Mouse (Mus musculus): Measurements from ENCODE around the gene Cd68.
"Not testable (repeated sequence)": the region's sequence is repeated elsewhere in the genome, so short reads cannot be mapped to it uniquely, and the experiment has no call there.

Gene Cd68

DNA sequence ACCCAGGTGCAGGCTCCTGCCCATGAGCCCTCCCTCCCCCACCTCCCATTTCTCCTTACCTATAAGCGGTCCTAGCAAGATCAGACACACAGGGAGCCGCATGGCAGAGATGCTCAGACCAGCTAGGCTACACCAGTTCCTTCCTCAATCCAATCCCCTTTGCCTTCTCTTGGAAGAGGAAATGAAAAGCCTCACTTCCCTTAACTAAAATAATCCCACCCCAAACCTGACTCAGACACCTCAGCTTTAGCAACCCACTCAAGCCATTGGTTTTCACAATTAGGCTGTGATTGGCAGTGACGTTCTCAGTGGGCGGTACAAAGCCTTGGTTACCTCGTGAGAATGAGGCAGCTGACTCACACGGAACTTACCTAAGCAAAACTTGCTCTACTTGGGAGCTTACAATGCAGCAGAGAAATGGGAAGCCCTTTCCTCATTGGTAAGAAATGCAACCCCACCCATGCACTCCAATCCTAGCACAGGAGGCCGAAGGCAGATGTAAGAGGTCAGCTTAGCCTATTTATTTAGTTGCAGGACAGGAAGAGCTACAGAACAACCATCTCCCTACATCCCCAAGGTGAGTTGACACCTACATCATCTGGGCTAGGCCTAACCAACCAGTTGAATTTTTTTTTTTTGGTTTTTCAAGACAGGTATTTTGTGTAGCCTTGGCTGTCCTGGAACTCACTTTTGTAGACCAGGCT, at the start of gene Cd68:
TSS of gene Cd68 (minus strand) at position 193 of the 704 bp plus-strand sequence.
- DNase-seq (ENCODE audit: low read depth, low spot score): no peak

- no peak for DNase-seq (ENCODE audit: low read depth, low spot score)
These were observed 49.5 kb upstream of the Cd68 start for GRCm38 (mm10) chr11:69715482-69715881.

- DNase-seq (ENCODE audit: low read depth, low spot score): no peak
These were observed 48.8 kb upstream of the Cd68 start for GRCm38 (mm10) chr11:69714636-69715329.

- DNase-seq (ENCODE audit: low read depth, low spot score): no peak
These were observed 47.2 kb upstream of the Cd68 start for GRCm38 (mm10) chr11:69712954-69713672.

DNA sequence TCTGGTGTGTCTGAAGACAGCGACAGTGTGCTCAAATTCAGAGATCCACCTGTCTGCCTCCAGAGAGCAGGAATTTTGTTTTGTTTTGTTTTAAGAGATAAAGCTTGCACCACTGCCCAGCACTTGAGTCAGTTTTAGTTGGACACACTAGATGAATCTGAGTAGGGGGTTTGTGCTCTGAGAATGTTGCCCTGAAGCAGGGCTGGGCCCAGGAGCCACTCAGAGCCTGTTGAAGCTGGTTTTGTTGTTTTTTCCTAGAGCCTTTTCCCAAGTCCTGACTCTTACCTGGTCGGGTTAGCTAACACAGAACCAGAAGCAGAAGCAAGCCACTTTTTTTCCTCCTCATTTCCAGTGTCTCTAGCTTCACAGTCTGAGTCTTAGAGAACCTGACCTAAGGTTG, 45.1 kb upstream of the Cd68 start:
- DNase-seq (ENCODE audit: low read depth, low spot score): no peak

GRCm38 (mm10) chr11:69710470-69710869, 44.5 kb upstream of the Cd68 start:
- DNase-seq (ENCODE audit: low read depth, low spot score): no peak

DNA sequence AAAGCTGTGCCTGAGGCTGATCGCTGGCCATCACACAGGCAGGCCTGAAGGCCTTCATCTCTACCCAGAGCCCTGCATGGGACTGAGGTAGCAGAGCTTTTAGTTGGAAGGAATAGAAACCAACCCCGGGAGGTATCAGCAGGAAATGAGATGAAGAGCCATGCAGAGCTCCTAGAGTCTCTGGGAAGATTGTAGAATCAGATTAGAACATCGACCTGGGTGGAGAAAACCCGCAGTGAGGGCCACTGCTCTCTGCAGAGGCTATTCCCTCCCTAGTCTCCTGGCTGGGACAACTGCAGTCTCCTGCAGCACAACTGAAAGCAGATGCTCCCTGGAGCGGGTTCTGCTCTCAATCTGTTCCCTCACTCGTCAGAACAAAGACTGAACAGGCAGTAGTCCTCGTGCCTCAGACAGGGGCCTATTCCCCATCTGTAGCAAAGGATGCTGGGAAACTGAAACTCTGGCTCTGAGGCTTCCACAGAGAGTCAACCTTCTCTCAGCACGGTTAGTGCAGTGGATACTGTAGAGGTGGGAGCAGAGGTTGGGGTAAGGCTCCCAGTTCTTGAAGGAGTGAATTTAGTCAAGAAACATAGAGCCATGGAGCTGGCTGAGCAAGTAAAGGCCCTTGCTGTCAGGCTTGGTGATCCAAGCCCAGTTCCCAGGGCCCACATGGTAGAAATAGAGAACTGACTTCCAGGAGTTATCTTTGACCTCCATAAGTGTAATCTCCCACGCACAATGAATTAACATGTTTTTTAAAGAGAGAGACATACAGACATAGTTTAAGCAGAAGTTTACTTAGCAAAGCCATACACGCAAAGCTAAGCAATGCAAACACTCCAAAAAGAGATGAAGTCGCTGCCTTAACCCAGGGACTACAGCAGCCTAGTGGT, 43.8 kb upstream of the Cd68 start:
- no peak for DNase-seq (ENCODE audit: low read depth, low spot score)

- no peak for DNase-seq (ENCODE audit: low read depth, low spot score)
These were observed 42.8 kb upstream of the Cd68 start for GRCm38 (mm10) chr11:69708614-69709265.

DNA sequence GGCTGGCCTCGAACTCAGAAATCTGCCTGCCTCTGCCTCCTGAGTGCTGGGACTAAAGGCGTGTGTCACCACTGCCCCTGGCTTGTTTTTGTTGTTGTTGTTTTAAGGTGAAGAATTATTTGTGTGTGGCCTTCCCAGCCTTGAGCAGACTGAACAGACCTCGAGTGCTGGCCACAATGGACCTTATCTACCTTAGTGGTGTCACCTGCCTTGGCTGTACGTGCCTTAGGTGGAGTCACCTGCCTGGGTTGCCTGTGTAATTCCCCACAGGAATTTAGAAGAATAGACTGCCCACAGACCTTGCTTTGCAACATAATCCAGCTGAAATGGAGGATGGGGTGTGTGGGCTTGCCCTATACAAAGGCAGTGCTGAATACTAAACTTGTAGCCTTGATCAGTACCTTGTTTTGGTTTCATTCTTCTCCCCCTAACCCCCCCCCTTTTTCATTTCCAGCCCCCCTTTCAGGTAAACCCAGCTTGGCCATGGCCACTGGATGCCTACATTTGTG, 42.0 kb upstream of the Cd68 start:
- DNase-seq (ENCODE audit: low read depth, low spot score): no peak

GRCm38 (mm10) chr11:69707480-69707847, 41.5 kb upstream of the Cd68 start:
- DNase-seq (ENCODE audit: low read depth, low spot score): no peak

DNA sequence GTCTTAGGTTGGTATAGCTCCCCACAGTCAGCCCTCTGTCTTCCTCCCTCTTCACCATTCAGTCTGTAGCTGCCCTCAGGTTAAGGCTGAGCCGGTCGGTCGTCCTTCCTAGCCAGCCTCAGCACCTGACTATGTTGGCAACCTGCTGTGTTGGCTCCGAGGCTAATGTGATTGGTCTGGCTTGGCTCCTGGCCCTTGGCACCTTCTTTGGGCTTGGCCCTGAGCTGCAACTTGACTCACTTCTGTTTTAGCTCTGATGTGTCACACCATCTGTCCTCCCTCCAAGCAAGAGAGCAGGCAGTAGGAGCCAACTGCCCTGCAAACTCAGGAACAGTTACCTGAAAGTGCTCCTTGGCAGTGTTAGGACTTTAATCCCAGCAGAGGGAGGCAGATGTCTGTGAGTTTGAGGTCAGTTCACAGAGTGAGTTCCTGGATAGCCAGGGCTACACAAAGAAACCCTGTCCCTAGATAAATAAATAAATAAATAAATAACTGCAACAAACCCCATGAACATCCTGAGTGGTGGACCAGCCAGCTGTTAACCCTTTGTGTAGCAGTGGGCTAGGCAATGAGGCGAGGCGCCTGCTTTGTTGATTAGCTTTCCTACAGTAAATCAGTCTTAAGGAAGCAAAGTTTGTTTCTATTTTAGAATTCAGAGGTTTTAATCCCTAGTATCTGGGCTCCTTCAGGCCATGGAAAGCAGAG, 41.0 kb upstream of the Cd68 start:
- peak; percentile 94 for DNase-seq (ENCODE audit: low read depth, low spot score)

- DNase-seq (ENCODE audit: low read depth, low spot score): no peak
These were observed 38.7 kb upstream of the Cd68 start for GRCm38 (mm10) chr11:69704613-69705010.

DNA sequence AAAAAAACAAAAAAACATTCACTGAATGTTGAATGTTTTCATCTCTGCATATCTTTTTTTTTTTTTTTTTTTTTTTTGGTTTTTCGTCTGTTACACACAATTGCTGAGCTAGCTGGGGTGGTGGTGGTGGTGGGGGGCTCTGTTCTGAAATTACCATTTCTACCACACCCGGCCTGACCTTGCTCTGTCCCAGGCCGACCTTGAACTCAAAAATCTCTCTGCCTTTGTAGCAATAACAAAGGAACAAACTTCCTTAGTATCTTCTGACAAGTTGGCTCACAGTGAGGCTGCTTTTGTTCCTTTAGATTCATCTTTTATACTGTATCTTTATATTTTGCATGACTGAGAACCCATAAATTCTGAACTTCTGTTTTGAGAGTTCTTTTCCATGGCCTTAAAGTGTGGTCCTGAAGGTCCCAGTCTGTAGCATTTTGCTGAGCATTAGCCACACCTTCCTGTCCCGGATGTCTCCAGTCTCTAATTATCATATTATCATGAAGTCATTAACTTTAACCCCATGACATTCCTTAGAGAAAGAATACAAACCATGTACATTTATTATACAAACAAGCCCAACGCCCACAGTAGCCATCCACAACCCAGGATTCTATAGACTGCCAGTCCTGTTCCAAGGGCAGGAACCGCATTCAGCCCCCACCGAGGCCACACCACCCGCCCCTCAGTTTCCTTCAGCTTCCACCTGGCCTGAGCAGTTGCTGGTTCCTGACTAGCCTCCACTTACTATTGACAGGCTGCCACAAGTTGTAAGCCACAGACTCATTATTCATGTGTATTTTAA, 38.1 kb upstream of the Cd68 start:
- no peak for DNase-seq (ENCODE audit: low read depth, low spot score)

DNA sequence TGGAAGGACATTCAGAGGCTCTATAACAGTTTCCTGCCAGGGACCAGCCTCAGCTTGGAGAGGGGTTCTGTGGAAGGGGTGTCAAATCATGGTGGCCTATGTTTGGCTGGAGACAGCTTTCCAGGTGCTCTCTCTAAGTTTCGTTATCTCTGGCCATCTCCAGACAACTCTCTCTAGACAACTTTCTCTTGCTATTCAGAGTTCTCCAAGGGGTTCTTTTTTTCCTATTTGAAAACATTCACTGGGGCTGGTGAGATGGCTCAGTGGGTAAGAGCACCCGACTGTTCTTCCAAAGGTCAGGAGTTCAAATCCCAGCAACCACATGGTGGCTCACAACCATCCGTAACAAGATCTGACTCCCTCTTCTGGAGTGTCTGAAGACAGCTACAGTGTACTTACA, 37.4 kb upstream of the Cd68 start:
- not testable (repeated sequence) for DNase-seq (ENCODE audit: low read depth, low spot score)

GRCm38 (mm10) chr11:69702886-69703285, 36.9 kb upstream of the Cd68 start:
- not testable (repeated sequence) for DNase-seq (ENCODE audit: low read depth, low spot score)

- DNase-seq (ENCODE audit: low read depth, low spot score): no peak
These were observed 33.6 kb upstream of the Cd68 start for GRCm38 (mm10) chr11:69699595-69699994.

DNA sequence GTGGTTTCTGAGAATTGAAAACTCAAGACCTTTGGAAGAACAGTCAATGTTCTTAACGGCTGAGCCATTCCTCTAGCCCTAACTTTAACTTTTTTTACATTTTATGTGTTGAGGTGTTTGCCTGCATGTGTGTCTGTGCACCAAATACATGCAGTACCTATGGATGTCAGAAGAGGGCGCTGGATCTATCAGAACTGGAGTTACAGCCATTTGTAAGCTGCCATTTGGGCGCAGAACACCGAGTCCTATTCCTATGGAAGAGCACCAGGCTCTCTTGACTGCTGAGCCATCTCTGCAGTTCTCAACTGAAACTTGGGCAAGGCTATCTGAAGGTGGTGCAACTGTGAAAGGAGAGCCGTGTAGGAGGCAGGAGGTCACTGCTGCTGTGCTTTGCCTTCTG, 32.6 kb upstream of the Cd68 start:
- no peak for DNase-seq (ENCODE audit: low read depth, low spot score)

DNA sequence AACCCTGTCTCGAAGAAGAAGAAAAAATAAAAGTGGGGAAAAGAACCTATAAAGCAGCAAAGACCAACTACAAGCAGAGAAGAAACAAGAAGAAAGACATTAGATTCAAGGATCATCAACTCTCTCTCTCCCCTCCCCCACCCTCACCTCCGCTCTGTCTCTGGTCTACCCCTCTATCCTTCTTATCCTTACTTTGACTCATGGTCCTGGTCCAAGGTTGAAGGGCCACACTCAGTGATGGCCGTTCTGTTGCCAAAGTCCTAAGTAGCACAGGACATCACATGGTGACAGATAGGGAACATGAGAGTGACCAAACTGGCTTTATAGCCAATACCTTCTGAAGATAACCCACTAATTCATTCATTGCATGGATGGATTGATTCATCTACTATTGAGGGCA, 31.4 kb upstream of the Cd68 start:
- DNase-seq (ENCODE audit: low read depth, low spot score): no peak

- peak; percentile 69 for DNase-seq (ENCODE audit: low read depth, low spot score)
These were observed 29.6 kb upstream of the Cd68 start, which contains the start of the genes Tnfsf12 and Tnfsfm13 for GRCm38 (mm10) chr11:69695361-69696181. Tnfsf12 (minus strand) TSS chr11:69695849. Tnfsfm13 (minus strand) TSS chr11:69696098.
